Mouse (Mus musculus) MEL (cell line): ENCODE results near the gene Aes.

Experiments
- GATA1 ChIP-seq: IDR thresholded peaks from 2 replicates; pipeline ENCODE4 v1.6.1; 2011; ENCODE audit warnings: low read depth, low read length, improper control_type of control experiment
- MAX ChIP-seq: IDR thresholded peaks from 2 replicates; pipeline ENCODE4 v1.6.1; 2011; ENCODE audit warnings: low read length, improper control_type of control experiment
- POLR2A ChIP-seq, 2 experiments: IDR thresholded peaks; 2 replicates each; pipeline ENCODE4 v1.6.1; 2011 to 2012; ENCODE audit warnings: low read length in 2 of 2, mild to moderate bottlenecking in 2 of 2, control low read depth in 1 of 2, improper control_type of control experiment in 1 of 2, low read depth in 1 of 2, moderate library complexity in 1 of 2; ENCODE audit not compliant: control insufficient read depth in 1 of 2, insufficient read depth in 1 of 2, poor library complexity in 1 of 2

GRCm38 (mm10) chr10:81513798-81514197 lies 45.5 kb upstream of the Aes start:
- TF ChIP-seq POLR2A (IDR thresholded peaks at IDR 0.05; ENCODE audit: control insufficient read depth in 1 of 2, insufficient read depth in 1 of 2, low read depth in 1 of 2, low read length in 2 of 2, poor library complexity in 1 of 2) (no peak), GATA1 (no peak), MAX (no peak)
